Mouse (Mus musculus): ENCODE measurements around the gene Fxn. TPM values are rescaled to one million over a fixed set of nuclear protein-coding genes. Genes with fewer than 3 reads are reported as not detected.
A peak's percentile ranks its signal among the peaks of the same experiment; 100 is the strongest.

The Fxn gene
- polyA plus RNA-seq, 2 experiments from 2014 or later = 13.2 to 16.9 TPM

GRCm38 (mm10) chr19:24300994-24301767, 20.8 kb upstream of the Fxn start:
- peak; percentile 86 for ATAC-seq

- ATAC-seq = no peak
Measured at GRCm38 (mm10) chr19:24293537-24293936, 13.1 kb upstream of the Fxn start.

GRCm38 (mm10) chr19:24284187-24284586, 3.8 kb upstream of the Fxn start:
- no peak for ATAC-seq

GRCm38 (mm10) chr19:24281288-24281980, 1.0 kb upstream of the Fxn start:
- no peak for ATAC-seq

GRCm38 (mm10) chr19:24279706-24280600, 452 bp downstream of the Fxn start:
- peak; percentile 83 for ATAC-seq

- no peak for ATAC-seq
Measured at GRCm38 (mm10) chr19:24278859-24279258, 1.5 kb downstream of the Fxn start.

- no peak for ATAC-seq
Measured at GRCm38 (mm10) chr19:24274281-24274680, 6.1 kb downstream of the Fxn start.

GRCm38 (mm10) chr19:24271746-24272426, 8.5 kb downstream of the Fxn start:
- peak; percentile 92 for ATAC-seq

- peak; percentile 6 for ATAC-seq
Measured at GRCm38 (mm10) chr19:24271326-24271725, 9.1 kb downstream of the Fxn start.

- no peak for ATAC-seq
Measured at GRCm38 (mm10) chr19:24268531-24268930, 11.9 kb downstream of the Fxn start.

- ATAC-seq = no peak
Measured at GRCm38 (mm10) chr19:24266046-24266830, 14.2 kb downstream of the Fxn start.

- peak; percentile 99 for ATAC-seq
Measured at GRCm38 (mm10) chr19:24264991-24265390, 15.4 kb downstream of the Fxn start.

GRCm38 (mm10) chr19:24262736-24263135, 17.7 kb downstream of the Fxn start:
- ATAC-seq = no peak

- ATAC-seq = no peak
Measured at GRCm38 (mm10) chr19:24259390-24260351, 20.7 kb downstream of the Fxn start.

- ATAC-seq = no peak
Measured at GRCm38 (mm10) chr19:24258368-24258767, 22.0 kb downstream of the Fxn start.

GRCm38 (mm10) chr19:24257962-24258361, 22.4 kb downstream of the Fxn start:
- ATAC-seq = no peak

- ATAC-seq = no peak
Measured at GRCm38 (mm10) chr19:24253657-24254260, 26.6 kb downstream of the Fxn start.

- ATAC-seq = no peak
Measured at GRCm38 (mm10) chr19:24251869-24252268, 28.5 kb downstream of the Fxn start.

- ATAC-seq = no peak
Measured at GRCm38 (mm10) chr19:24243340-24243739, 37.1 kb downstream of the Fxn start.
